Mouse (Mus musculus) brain, embryonic 14.5 days (tissue): ENCODE results near the gene Tmem256.

Experiments used
- CTCF ChIP-seq: fragments of 200-500 bp; IDR thresholded peaks from 2 replicates; pipeline ENCODE4 v1.5.1; 2012; ENCODE audit warnings: inconsistent platforms, mild to moderate bottlenecking, moderate library complexity, borderline replicate concordance; ENCODE audit not compliant: insufficient read depth, insufficient read length; ENCODE audit errors: extremely low read depth
- POLR2A ChIP-seq: fragments of 200-500 bp; IDR thresholded peaks from 2 replicates; pipeline ENCODE4 v1.6.1; 2012; ENCODE audit warnings: mild to moderate bottlenecking, inconsistent platforms, borderline replicate concordance; ENCODE audit not compliant: poor library complexity, insufficient read depth, insufficient read length, severe bottlenecking; ENCODE audit errors: extremely low read depth

GRCm38 (mm10) chr11:69864138-69864860 is 26.0 kb downstream of the Tmem256 start:
- TF ChIP-seq CTCF (no peak), POLR2A (no peak)
